Mouse (Mus musculus) CH12.LX (cell line): ENCODE results near the gene Pknox1. TPM values are rescaled to one million over a fixed set of nuclear protein-coding genes. Genes with fewer than 3 reads are reported as not detected.

Source experiments
- DNase-seq: peaks from one replicate; pipeline ENCODE4 v3.0.0-alpha.2; 2013; ENCODE audit errors: extremely low read depth
- H3K27ac ChIP-seq: 2 replicates; pipeline ENCODE4 v1.5.1; 2012; ENCODE audit warnings: low read depth, mild to moderate bottlenecking, control low read depth, moderate library complexity; ENCODE audit not compliant: insufficient read depth
- H3K27me3 ChIP-seq: replicated peaks from 2 replicates; pipeline ENCODE3; 2012; ENCODE audit warnings: inconsistent platforms
- H3K36me3 ChIP-seq, 2 experiments: replicated peaks in 1 of 2; 2 replicates each; pipeline versions ENCODE3 to v1.6.1; 2012; ENCODE audit warnings: inconsistent platforms in 1 of 2, low read length in 1 of 2, mild to moderate bottlenecking in 1 of 2, mixed read lengths in 1 of 2, moderate library complexity in 1 of 2; ENCODE audit not compliant: control insufficient read depth in 1 of 2, insufficient read depth in 1 of 2
- H3K4me1 ChIP-seq, 2 experiments: 2 replicates each; pipeline ENCODE4 v1.6.1; 2012; ENCODE audit warnings: inconsistent platforms in 1 of 2, moderate library complexity in 1 of 2; ENCODE audit not compliant: insufficient read depth in 2 of 2, control insufficient read depth in 1 of 2
- H3K4me2 ChIP-seq: 2 replicates; pipeline ENCODE4 v1.6.1; 2012; ENCODE audit warnings: low read depth, mild to moderate bottlenecking, control low read depth; ENCODE audit not compliant: poor library complexity, insufficient read depth, severe bottlenecking
- H3K4me3 ChIP-seq, 3 experiments: fragments of 150-350 bp in 1 of 3; sonication (generic) in 1 of 3; replicated peaks in 1 of 3; 2 replicates each; pipeline versions ENCODE3 to v1.5.1; 2011 to 2012; ENCODE audit warnings: low read depth in 2 of 3, low read length in 2 of 3, mild to moderate bottlenecking in 2 of 3, moderate library complexity in 2 of 3, control low read depth in 1 of 3, improper control_type of control experiment in 1 of 3, inconsistent platforms in 1 of 3, mixed read lengths in 1 of 3; ENCODE audit not compliant: poor library complexity in 1 of 3
- H3K79me2 ChIP-seq: replicated peaks from 2 replicates; pipeline ENCODE4 v1.6.1; 2012; ENCODE audit warnings: mild to moderate bottlenecking, moderate library complexity; ENCODE audit not compliant: control insufficient read depth, poor library complexity, insufficient read depth, severe bottlenecking; ENCODE audit errors: extremely low read depth
- H3K9ac ChIP-seq: 2 replicates; pipeline ENCODE4 v1.6.1; 2012; ENCODE audit warnings: low read depth, mild to moderate bottlenecking, control low read depth, moderate library complexity; ENCODE audit not compliant: insufficient read depth
- H3K9me3 ChIP-seq: replicated peaks from 2 replicates; pipeline ENCODE3; 2012; ENCODE audit warnings: low read length, inconsistent platforms, mixed read lengths
- BHLHE40 ChIP-seq: IDR thresholded peaks from 2 replicates; pipeline ENCODE4 v1.6.1; 2011; ENCODE audit warnings: mild to moderate bottlenecking, low read depth, low read length, improper control_type of control experiment
- CHD1 ChIP-seq: IDR thresholded peaks from 2 replicates; pipeline ENCODE4 v1.6.1; 2012; ENCODE audit warnings: low read depth, low read length, improper control_type of control experiment, inconsistent platforms
- CHD2 ChIP-seq: IDR thresholded peaks from 2 replicates; pipeline ENCODE4 v1.6.1; 2011; ENCODE audit warnings: low read length, improper control_type of control experiment
- ETS1 ChIP-seq: conservative IDR thresholded peaks from 2 replicates; pipeline ENCODE4 v1.6.1; 2012; ENCODE audit warnings: low read depth, mild to moderate bottlenecking, inconsistent platforms, low read length, improper control_type of control experiment, moderate library complexity
- HCFC1 ChIP-seq: IDR thresholded peaks from 2 replicates; pipeline ENCODE4 v1.6.1; 2012; ENCODE audit warnings: low read depth, mild to moderate bottlenecking, inconsistent platforms, low read length, improper control_type of control experiment
- IRF4 ChIP-seq: IDR thresholded peaks from 2 replicates; pipeline ENCODE4 v1.6.1; 2014; ENCODE audit warnings: low read depth, mild to moderate bottlenecking, inconsistent platforms, low read length, improper control_type of control experiment
- JUN ChIP-seq: IDR thresholded peaks from 2 replicates; pipeline ENCODE4 v1.6.1; 2011; ENCODE audit warnings: low read depth, mild to moderate bottlenecking, low read length, improper control_type of control experiment, moderate library complexity; ENCODE audit not compliant: insufficient read depth
- MAFK ChIP-seq: IDR thresholded peaks from 2 replicates; pipeline ENCODE4 v1.6.1; 2011; ENCODE audit warnings: low read length, improper control_type of control experiment; ENCODE audit not compliant: insufficient replicate concordance
- MAX ChIP-seq: IDR thresholded peaks from 2 replicates; pipeline ENCODE4 v1.6.1; 2011; ENCODE audit warnings: low read length, improper control_type of control experiment
- PAX5 ChIP-seq: IDR thresholded peaks from 2 replicates; pipeline ENCODE4 v1.6.1; 2012; ENCODE audit warnings: low read length, inconsistent platforms, mixed read lengths
- POLR2A ChIP-seq: IDR thresholded peaks from 2 replicates; pipeline ENCODE4 v1.6.1; 2011; ENCODE audit warnings: low read depth, mild to moderate bottlenecking, improper control_type of control experiment, low read length
- POLR2AphosphoS2 ChIP-seq: IDR thresholded peaks from 2 replicates; pipeline ENCODE4 v1.6.1; 2011; ENCODE audit warnings: low read depth, low read length, improper control_type of control experiment
- RAD21 ChIP-seq: IDR thresholded peaks from 2 replicates; pipeline ENCODE4 v1.6.1; 2011; ENCODE audit warnings: low read depth, mild to moderate bottlenecking, low read length, improper control_type of control experiment, moderate library complexity
- SIN3A ChIP-seq: IDR thresholded peaks from 2 replicates; pipeline ENCODE4 v1.6.1; 2012; ENCODE audit warnings: low read length, improper control_type of control experiment, inconsistent platforms
- SMC3 ChIP-seq: IDR thresholded peaks from 2 replicates; pipeline ENCODE4 v1.6.1; 2011; ENCODE audit warnings: low read depth, low read length, improper control_type of control experiment
- TBP ChIP-seq: conservative IDR thresholded peaks from 2 replicates; pipeline ENCODE4 v1.6.1; 2011; ENCODE audit warnings: low read depth, low read length, improper control_type of control experiment
- ZC3H11A ChIP-seq: IDR thresholded peaks from 2 replicates; pipeline ENCODE4 v1.6.1; 2012; ENCODE audit warnings: low read depth, mild to moderate bottlenecking, inconsistent platforms, low read length, improper control_type of control experiment
- ZMIZ1 ChIP-seq: IDR thresholded peaks from 2 replicates; pipeline ENCODE4 v1.6.1; 2012; ENCODE audit warnings: low read depth, mild to moderate bottlenecking, inconsistent platforms, low read length, improper control_type of control experiment
- ZNF384 ChIP-seq: IDR thresholded peaks from 2 replicates; pipeline ENCODE4 v1.6.1; 2012; ENCODE audit warnings: low read depth, low read length, improper control_type of control experiment, inconsistent platforms
- dilution Hi-C: fragments of 300-500 bp; cut with MboI; formaldehyde crosslinking; loops from 2 replicates; pipeline ENCODE4 v1.14.3; 2020; ENCODE audit warnings: low sequenced_read_pairs; ENCODE audit not compliant: extremely low pct_unique_long_range_greater_than_20kb, extremely low pct_ligation_motif_present
- in situ Hi-C: fragments of 300-500 bp; cut with MboI; formaldehyde crosslinking; loops from 3 replicates; pipeline ENCODE4 v1.14.3; 2019; ENCODE audit warnings: low sequenced_read_pairs, low pct_ligation_motif_present, low pct_unique_long_range_greater_than_20kb, mixed read lengths
- polyA plus RNA-seq: library from polyadenylated mRNA; unstranded; fragments of >175 nt; gene quantifications from 2 replicates; pipeline ENCODE4 v1.2.1, GENCODE M21; 2012; ENCODE audit warnings: low read depth; ENCODE audit not compliant: insufficient read length
- total RNA-seq, 2 experiments: library from RNA; depleted of rRNA; stranded (reverse); fragments of 300-350 nt in 1 of 2; fragments of >200 nt in 1 of 2; gene quantifications; 2 replicates each; pipeline ENCODE4 v1.2.3; 2012 to 2014

Pknox1 gene
- total and polyA plus RNA-seq, 3 experiments: 15.1 to 22.3 (median 20.5) TPM

- Histone ChIP-seq H3K4me2 (no peak overlapping the region), H3K4me3 (no peak overlapping the region), H3K4me1 (no peaks in the 10 kb centered on the region), H3K27me3 (no peaks in the 10 kb centered on the region), H3K36me3 (peaks cover 50 to 52% of the 10 kb centered on the region in 2 experiments), H3K27ac (no peak overlapping the region), H3K9ac (no peak overlapping the region), H3K79me2 (no peaks in the 10 kb centered on the region), H3K9me3 (peaks cover 3% of the 10 kb centered on the region)
- DNase-seq: no peak
- in situ Hi-C loops: loop anchor here (25.0 kb wide), 1 partner anchor 284 kb away; no protein-coding TSS in a partner anchor
- dilution Hi-C loops: no loop called here
- TF ChIP-seq POLR2A (peak; percentile 44; the same call in 1 of the 2 replicates), IRF4 (no peak), POLR2AphosphoS2 (peak; percentile 69; the same call in 1 of the 2 replicates), ETS1 (no peak)
These were observed 81.9 kb downstream of the Pknox1 start for GRCm38 (mm10) chr17:31646199-31647002.

GRCm38 (mm10) chr17:31652152-31652551, 87.6 kb downstream of the Pknox1 start:
- in situ Hi-C loops: no loop called here
- Histone ChIP-seq H3K4me3 (no peak overlapping the region), H3K36me3 (peaks cover 81 to 92% of the 10 kb centered on the region in 2 experiments), H3K4me1 (peaks cover 0 to 21% of the 10 kb centered on the region in 2 experiments; a peak in 2 of 4 replicates), H3K9ac (no peak overlapping the region)
- TF ChIP-seq JUN (no peak), ZMIZ1 (no peak), PAX5 (no peak), RAD21 (no peak), TBP (no peak), CHD1 (no peak), MAX (no peak), BHLHE40 (no peak), MAFK (no peak), ZC3H11A (no peak), ZNF384 (no peak), SIN3A (no peak), CHD2 (no peak), SMC3 (no peak), HCFC1 (no peak)
- TF ChIP-seq, all 38 proteins: peak for 0
- dilution Hi-C loops: no loop called here
- H3K27ac ChIP-seq: no peak overlapping the region
- no peak overlapping the region for H3K4me2 ChIP-seq
- H3K9me3 ChIP-seq: no peaks in the 10 kb centered on the region
- DNase-seq: no peak
- peaks cover 43% of the 10 kb centered on the region for H3K79me2 ChIP-seq
- no peaks in the 10 kb centered on the region for H3K27me3 ChIP-seq
